ENCODE assay signal across 8 mouse cellular contexts in the genomic region with DNA sequence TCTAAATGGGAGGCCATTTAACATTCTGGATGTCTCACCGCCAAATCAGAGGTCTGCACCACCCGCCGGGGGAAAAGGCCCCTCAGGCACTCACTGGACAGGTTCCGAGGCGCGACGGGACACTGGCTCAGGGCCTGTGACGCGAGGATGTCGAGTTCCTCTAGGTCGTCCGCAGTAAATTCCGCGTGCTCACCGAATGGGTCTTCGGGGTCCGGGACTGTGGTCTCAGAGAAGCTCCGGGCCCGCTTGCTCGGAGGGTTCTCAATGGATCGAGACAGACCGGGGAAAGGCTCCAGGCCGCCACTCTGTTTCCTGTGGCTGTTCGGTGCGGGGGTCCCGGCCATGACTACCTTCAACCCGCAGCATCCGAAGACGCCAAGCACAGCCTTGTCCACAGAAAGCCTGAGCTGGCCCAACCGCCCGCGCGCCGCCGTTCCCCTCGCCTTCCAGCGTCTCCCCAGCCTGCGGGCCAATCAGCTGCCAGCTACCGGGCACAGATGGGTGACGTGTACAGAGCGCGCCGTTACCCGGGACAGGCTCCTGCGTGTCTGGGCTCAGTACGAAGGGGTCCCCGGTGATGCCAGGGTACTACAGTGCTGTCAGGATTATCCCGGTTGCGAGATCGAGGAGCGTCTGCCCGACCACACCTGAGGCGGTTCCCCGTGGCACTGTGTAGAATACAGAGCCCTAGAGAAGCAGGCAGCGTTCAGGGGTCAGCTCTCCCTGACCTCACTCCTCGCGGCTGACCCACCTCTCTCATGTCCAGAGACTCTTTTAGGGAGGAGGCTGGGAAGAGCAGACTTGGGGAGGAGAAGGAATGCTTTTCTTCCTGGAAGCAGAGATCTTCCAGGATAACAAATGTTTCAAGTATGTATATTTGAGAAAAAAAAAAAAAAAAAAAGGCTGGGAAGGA. TPM values are rescaled to one million over a fixed set of nuclear protein-coding genes. Genes with fewer than 3 reads are reported as not detected.
A peak's percentile ranks its signal among the peaks of the same experiment; 100 is the strongest.
DNase-seq lines count a peak whose midpoint lies in the region; ATAC-seq lines count a peak whose summit lies in the region.

Gene Atrip, minus strand, starts transcription at position 464 of the 913 bp plus-strand sequence.

- peak within 1 kb of the TSS; percentile 89 for H3K4me2 ChIP-seq in embryonic facial prominence, embryonic 11.5 days (ENCODE audit: low read depth, low read length)
- peak within 1 kb of the TSS; percentile 90 for H3K4me2 ChIP-seq in midbrain, embryonic 12.5 days (replicated peaks)

- no peaks in the 10 kb centered on the region; the same call in 1 of the 2 replicates for H3K4me1 ChIP-seq in embryonic facial prominence, embryonic 11.5 days (ENCODE audit: control insufficient read depth, insufficient read depth, low read length)
- peaks cover 20% of the 10 kb centered on the region for H3K4me1 ChIP-seq in limb, embryonic 10.5 days
- peaks cover 22% of the 10 kb centered on the region for H3K4me1 ChIP-seq in midbrain, embryonic 12.5 days

- no peaks in the 10 kb centered on the region; the same call in 1 of the 2 replicates for H3K36me3 ChIP-seq in embryonic facial prominence, embryonic 11.5 days (replicated peaks; ENCODE audit: control insufficient read depth, insufficient read depth, low read depth, low read length)
- H3K36me3 ChIP-seq in limb, embryonic 10.5 days = peaks cover 48% of the 10 kb centered on the region
- H3K36me3 ChIP-seq in midbrain, embryonic 12.5 days = peaks cover 37% of the 10 kb centered on the region

- no peak within 1 kb of the TSS for H3K27ac ChIP-seq in embryonic facial prominence, embryonic 11.5 days (replicated peaks; ENCODE audit: low read depth, low read length)
- H3K27ac ChIP-seq in limb, embryonic 10.5 days = peak within 1 kb of the TSS; percentile 90
- peak within 1 kb of the TSS; percentile 73 for H3K27ac ChIP-seq in midbrain, embryonic 12.5 days (replicated peaks)

- peak within 1 kb of the TSS; percentile 71 for H3K4me3 ChIP-seq in embryonic facial prominence, embryonic 11.5 days (ENCODE audit: low read depth, low read length)
- peak within 1 kb of the TSS; percentile 79 for H3K4me3 ChIP-seq in limb, embryonic 10.5 days
- H3K4me3 ChIP-seq in midbrain, embryonic 12.5 days = peak within 1 kb of the TSS; percentile 84

- H3K27me3 ChIP-seq in embryonic facial prominence, embryonic 11.5 days (ENCODE audit: control insufficient read depth, insufficient read depth, low read length) = no peaks in the 10 kb centered on the region
- no peaks in the 10 kb centered on the region for H3K27me3 ChIP-seq in limb, embryonic 10.5 days (ENCODE audit: low read depth, poor library complexity, severe bottlenecking)
- H3K27me3 ChIP-seq in midbrain, embryonic 12.5 days = no peaks in the 10 kb centered on the region

- ATAC-seq in embryonic facial prominence, embryonic 11.5 days (replicated peaks; ENCODE audit: insufficient number of reproducible peaks, low FRiP score, low TSS enrichment, low read depth) = peak; percentile 98
- peak; percentile 99 for ATAC-seq in midbrain, embryonic 12.5 days (ENCODE audit: low FRiP score, low read depth)

- peak; percentile 88 for DNase-seq in 3134 (ENCODE audit: extremely low read depth, insufficient read length, low spot score)
- peak; percentile 95 for DNase-seq in adrenal gland, postnatal 25 days
- peak; percentile 92 for DNase-seq in embryonic facial prominence, embryonic 11.5 days (ENCODE audit: low spot score)
- peak; percentile 99 for DNase-seq in heart, adult 11 months
- DNase-seq in kidney, adult 18-20 months = peak; percentile 91
- DNase-seq in limb, embryonic 10.5 days (ENCODE audit: low spot score) = peak; percentile 94
- DNase-seq in skeletal muscle tissue, adult 2 months (ENCODE audit: low read depth, low spot score) = peak; percentile 83

- WGBS in embryonic facial prominence, embryonic 11.5 days = under 1% methylated on average over 57 of the region's 57 CpGs
- under 1% methylated on average over 57 of the region's 57 CpGs for WGBS in limb, embryonic 10.5 days
- WGBS in midbrain, embryonic 12.5 days = under 1% methylated on average over 57 of the region's 57 CpGs

- no peaks in the 10 kb centered on the region for H3K9me3 ChIP-seq in embryonic facial prominence, embryonic 11.5 days (replicated peaks; ENCODE audit: control insufficient read depth, low read length)
- no peaks in the 10 kb centered on the region for H3K9me3 ChIP-seq in limb, embryonic 10.5 days (replicated peaks)
- no peaks in the 10 kb centered on the region for H3K9me3 ChIP-seq in midbrain, embryonic 12.5 days

- H3K9ac ChIP-seq in embryonic facial prominence, embryonic 11.5 days (replicated peaks; ENCODE audit: low read length) = peak within 1 kb of the TSS; percentile 71
- peak within 1 kb of the TSS; percentile 85 for H3K9ac ChIP-seq in midbrain, embryonic 12.5 days (replicated peaks)

RNA-seq across cellular contexts. Expression of gene Atrip, which starts in this region (rescaled TPM):
- 18.1 and 20.5 TPM in 2 replicates for total RNA-seq in adrenal gland, postnatal 25 days (2021)
- 26.3 and 27.2 TPM in 2 replicates for polyA plus RNA-seq in embryonic facial prominence, embryonic 11.5 days (2014; fragmentation: Nextera tagmentation; extraction: Ambion mirVana)
- polyA plus RNA-seq in limb, embryonic 10.5 days (2016; fragmentation: Nextera tagmentation; extraction: Ambion mirVana) = 35.3 and 36.8 TPM in 2 replicates
- 31.3 and 32.0 TPM in 2 replicates for polyA plus RNA-seq in midbrain, embryonic 12.5 days (2016; fragmentation: Nextera tagmentation; extraction: Ambion mirVana)
